Mouse (Mus musculus) urinary bladder, postnatal 14 days (tissue): ENCODE data around the gene Aacs.
"Not testable (repeated sequence)": the region's sequence is repeated elsewhere in the genome, so short reads cannot be mapped to it uniquely, and the experiment has no call there.

Experiments
- DNase-seq: peaks from one replicate; pipeline ENCODE4 v3.0.0; 2021; ENCODE audit warnings: low spot score

Aacs gene

GRCm38 (mm10) chr5:125475601-125476285, at the start of gene Aacs:
TSS of gene Aacs (plus strand) at chr5:125475814.
- DNase-seq = peak; percentile 99

- DNase-seq = no peak
Measured at GRCm38 (mm10) chr5:125426343-125426742, 49.3 kb upstream of the Aacs start.

GRCm38 (mm10) chr5:125432324-125432723, 43.3 kb upstream of the Aacs start:
- not testable (repeated sequence) for DNase-seq

- peak; percentile 95 for DNase-seq
Measured at GRCm38 (mm10) chr5:125433793-125434337, 41.7 kb upstream of the Aacs start, which contains the start of gene Dhx37. TSS of gene Dhx37 (minus strand) at chr5:125434121.

- not testable (repeated sequence) for DNase-seq
Measured at GRCm38 (mm10) chr5:125434347-125434746, 41.3 kb upstream of the Aacs start.

- no peak for DNase-seq
Measured at GRCm38 (mm10) chr5:125440583-125441233, 34.9 kb upstream of the Aacs start.

GRCm38 (mm10) chr5:125441234-125442114, 34.1 kb upstream of the Aacs start, which contains the start of gene Bri3bp:
TSS of gene Bri3bp (plus strand) at chr5:125441568.
- peak; percentile 37 for DNase-seq

GRCm38 (mm10) chr5:125442136-125442995, 33.2 kb upstream of the Aacs start:
- no peak for DNase-seq

GRCm38 (mm10) chr5:125443335-125443734, 32.3 kb upstream of the Aacs start:
- DNase-seq = no peak

- no peak for DNase-seq
Measured at GRCm38 (mm10) chr5:125443915-125444314, 31.7 kb upstream of the Aacs start.

- DNase-seq = no peak
Measured at GRCm38 (mm10) chr5:125444554-125444953, 31.1 kb upstream of the Aacs start.

GRCm38 (mm10) chr5:125446344-125446743, 29.3 kb upstream of the Aacs start:
- no peak for DNase-seq

- no peak for DNase-seq
Measured at GRCm38 (mm10) chr5:125448026-125448425, 27.6 kb upstream of the Aacs start.

- DNase-seq = no peak
Measured at GRCm38 (mm10) chr5:125448631-125449030, 27.0 kb upstream of the Aacs start.

- no peak for DNase-seq
Measured at GRCm38 (mm10) chr5:125449306-125449705, 26.3 kb upstream of the Aacs start.

GRCm38 (mm10) chr5:125452573-125452972, 23.0 kb upstream of the Aacs start:
- DNase-seq = no peak

- no peak for DNase-seq
Measured at GRCm38 (mm10) chr5:125456100-125456499, 19.5 kb upstream of the Aacs start.

- no peak for DNase-seq
Measured at GRCm38 (mm10) chr5:125457538-125457937, 18.1 kb upstream of the Aacs start.

- DNase-seq = no peak
Measured at GRCm38 (mm10) chr5:125460574-125460973, 15.0 kb upstream of the Aacs start.

GRCm38 (mm10) chr5:125461868-125462445, 13.7 kb upstream of the Aacs start:
- peak; percentile 57 for DNase-seq

- no peak for DNase-seq
Measured at GRCm38 (mm10) chr5:125465192-125465591, 10.4 kb upstream of the Aacs start.
